Mouse (Mus musculus) embryonic facial prominence, embryonic 15.5 days (tissue): ENCODE measurements around the gene Cfap97d2. TPM values are rescaled to one million over a fixed set of nuclear protein-coding genes. Genes with fewer than 3 reads are reported as not detected.
A peak's percentile ranks its signal among the peaks of the same experiment; 100 is the strongest.

Source experiments
- ATAC-seq: fragments of 200-750 bp; cut with Nextera tagmentation; 2 replicates; pipeline ENCODE4 v1.8.0; 2017; ENCODE audit warnings: low read depth, moderate TSS enrichment; ENCODE audit not compliant: insufficient number of reproducible peaks, low FRiP score, low TSS enrichment
- H3K27ac ChIP-seq: fragments of 300-500 bp; sonication (generic); replicated peaks from 2 replicates; pipeline ENCODE4 v1.5.1; 2015; ENCODE audit warnings: mild to moderate bottlenecking, inconsistent platforms
- H3K27me3 ChIP-seq: fragments of 300-500 bp; sonication (generic); 2 replicates; pipeline ENCODE4 v1.6.1; 2015; ENCODE audit warnings: inconsistent platforms
- H3K36me3 ChIP-seq: fragments of 300-500 bp; sonication (generic); 2 replicates; pipeline ENCODE4 v1.6.1; 2015; ENCODE audit warnings: mild to moderate bottlenecking, inconsistent platforms
- H3K4me1 ChIP-seq: fragments of 300-500 bp; sonication (generic); 2 replicates; pipeline ENCODE4 v1.6.1; 2015; ENCODE audit warnings: inconsistent platforms
- H3K4me2 ChIP-seq: fragments of 300-500 bp; sonication (generic); replicated peaks from 2 replicates; pipeline ENCODE4 v1.6.1; 2015; ENCODE audit warnings: mild to moderate bottlenecking, inconsistent platforms
- H3K4me3 ChIP-seq: fragments of 300-500 bp; sonication (generic); replicated peaks from 2 replicates; pipeline ENCODE4 v1.5.1; 2015; ENCODE audit warnings: mild to moderate bottlenecking, inconsistent platforms
- H3K9ac ChIP-seq: fragments of 300-500 bp; sonication (generic); 2 replicates; pipeline ENCODE4 v1.6.1; 2015; ENCODE audit warnings: inconsistent platforms
- H3K9me3 ChIP-seq: fragments of 300-500 bp; sonication (generic); replicated peaks from 2 replicates; pipeline ENCODE4 v1.6.1; 2016; ENCODE audit warnings: inconsistent platforms
- WGBS: fragments of 180-500 bp; shearing (Covaris S2); methylation state at CpG from one replicate; pipeline ENCODE4 v1.1.7; 2015; 5-methylcytosine and 5-hydroxymethylcytosine counted together
- polyA plus RNA-seq: library from polyadenylated mRNA; unstranded; fragments of >200 nt; fragmentation: Nextera tagmentation; extraction: Ambion mirVana; gene quantifications from 2 replicates; pipeline ENCODE4 v1.2.1, GENCODE M21; 2015

The Cfap97d2 gene
- 1.4 and 2.3 TPM in 2 replicates for polyA plus RNA-seq

GRCm38 (mm10) chr8:13705668-13706067 is at the start of gene Cfap97d2:
Gene Cfap97d2 (plus strand): TSS chr8:13705889.
- Histone ChIP-seq H3K27me3 (no peaks in the 10 kb centered on the region), H3K36me3 (no peaks in the 10 kb centered on the region), H3K4me2 (no peak within 1 kb of the TSS), H3K27ac (no peak within 1 kb of the TSS), H3K4me1 (peaks cover 5% of the 10 kb centered on the region; the same call in 1 of the 2 replicates), H3K4me3 (no peak within 1 kb of the TSS), H3K9ac (no peak within 1 kb of the TSS), H3K9me3 (no peaks in the 10 kb centered on the region)
- WGBS: 11% methylated on average over 5 of the region's 5 CpGs
- peak; percentile 80; the same call in 1 of the 2 replicates for ATAC-seq

GRCm38 (mm10) chr8:13657479-13657878 is 48.2 kb upstream of the Cfap97d2 start:
- no peak overlapping the region for H3K4me3 ChIP-seq

GRCm38 (mm10) chr8:13660323-13660722 is 45.4 kb upstream of the Cfap97d2 start:
- Histone ChIP-seq H3K4me3 (no peak overlapping the region), H3K9me3 (no peaks in the 10 kb centered on the region), H3K27me3 (no peaks in the 10 kb centered on the region), H3K4me2 (no peak overlapping the region), H3K4me1 (peaks cover 16% of the 10 kb centered on the region), H3K9ac (no peak overlapping the region), H3K27ac (no peak overlapping the region), H3K36me3 (no peaks in the 10 kb centered on the region)
- ATAC-seq: no peak
- WGBS: 82% methylated on average over 13 of the region's 13 CpGs

More at GRCm38 (mm10) chr8:13657479-13657878, 48.2 kb upstream of the Cfap97d2 start:
- H3K27ac ChIP-seq: no peak overlapping the region
- no peak overlapping the region for H3K9ac ChIP-seq
- 70% methylated on average over 12 of the region's 12 CpGs for WGBS
- no peaks in the 10 kb centered on the region for H3K36me3 ChIP-seq
- no peak overlapping the region for H3K4me2 ChIP-seq
- 0 out of 2 replicates have a peak, but pooled peaks cover 10% of the 10 kb centered on the region for H3K4me1 ChIP-seq
- ATAC-seq: no peak
- no peaks in the 10 kb centered on the region for H3K27me3 ChIP-seq
- no peaks in the 10 kb centered on the region for H3K9me3 ChIP-seq

- Histone ChIP-seq H3K9me3 (no peaks in the 10 kb centered on the region), H3K27ac (no peak overlapping the region), H3K4me3 (no peak overlapping the region), H3K27me3 (no peaks in the 10 kb centered on the region), H3K36me3 (no peaks in the 10 kb centered on the region), H3K4me1 (peaks cover 52% of the 10 kb centered on the region), H3K9ac (no peak overlapping the region), H3K4me2 (no peak overlapping the region)
- ATAC-seq: no peak
- WGBS: 70% methylated on average over 6 of the region's 6 CpGs
Measured at GRCm38 (mm10) chr8:13664711-13665210, 40.9 kb upstream of the Cfap97d2 start.

GRCm38 (mm10) chr8:13665538-13665937 is 40.2 kb upstream of the Cfap97d2 start:
- no peak overlapping the region for H3K27ac ChIP-seq
- peaks cover 59% of the 10 kb centered on the region for H3K4me1 ChIP-seq
- no peaks in the 10 kb centered on the region for H3K9me3 ChIP-seq
- no peak overlapping the region for H3K4me3 ChIP-seq
- H3K9ac ChIP-seq: no peak overlapping the region
- H3K27me3 ChIP-seq: no peaks in the 10 kb centered on the region
- 79% methylated on average over 4 of the region's 4 CpGs for WGBS
- no peak overlapping the region for H3K4me2 ChIP-seq
- no peaks in the 10 kb centered on the region for H3K36me3 ChIP-seq
- no peak for ATAC-seq

- no peaks in the 10 kb centered on the region for H3K36me3 ChIP-seq
- no peak overlapping the region for H3K4me3 ChIP-seq
- no peak overlapping the region for H3K9ac ChIP-seq
- peaks cover 60% of the 10 kb centered on the region for H3K4me1 ChIP-seq
- WGBS: 69% methylated on average over 8 of the region's 8 CpGs
- H3K27me3 ChIP-seq: no peaks in the 10 kb centered on the region
- ATAC-seq: no peak
- H3K4me2 ChIP-seq: no peak overlapping the region
- H3K9me3 ChIP-seq: no peaks in the 10 kb centered on the region
- H3K27ac ChIP-seq: no peak overlapping the region
Measured at GRCm38 (mm10) chr8:13665944-13666343, 39.7 kb upstream of the Cfap97d2 start.

DNA sequence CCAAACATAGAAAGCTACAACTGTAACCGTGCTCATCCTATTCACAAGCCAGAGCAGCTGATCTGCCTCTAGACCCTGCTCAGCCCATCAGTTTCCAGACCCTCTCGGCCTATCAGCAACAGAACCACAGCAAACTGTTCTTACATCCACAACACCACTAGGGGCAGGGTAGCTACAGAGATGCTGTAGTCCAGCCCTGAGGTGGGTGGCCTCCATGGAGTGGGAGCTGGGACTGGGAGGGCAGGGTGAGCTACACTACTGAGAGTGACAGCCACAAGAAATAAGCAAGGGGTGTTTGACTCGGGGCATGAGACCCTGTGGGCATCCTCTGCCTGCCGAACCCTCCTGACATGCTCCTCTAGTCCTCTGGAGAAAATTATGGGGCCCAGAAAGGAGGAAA is 37.8 kb upstream of the Cfap97d2 start:
- no peaks in the 10 kb centered on the region for H3K27me3 ChIP-seq
- no peak overlapping the region for H3K4me3 ChIP-seq
- H3K36me3 ChIP-seq: no peaks in the 10 kb centered on the region
- H3K9ac ChIP-seq: no peak overlapping the region
- no peak for ATAC-seq
- H3K4me1 ChIP-seq: peaks cover 67% of the 10 kb centered on the region
- WGBS: 51% methylated on average over 4 of the region's 4 CpGs
- H3K27ac ChIP-seq: peak overlapping the region; percentile 75
- H3K4me2 ChIP-seq: no peak overlapping the region; the same call in 1 of the 2 replicates
- no peaks in the 10 kb centered on the region for H3K9me3 ChIP-seq

DNA sequence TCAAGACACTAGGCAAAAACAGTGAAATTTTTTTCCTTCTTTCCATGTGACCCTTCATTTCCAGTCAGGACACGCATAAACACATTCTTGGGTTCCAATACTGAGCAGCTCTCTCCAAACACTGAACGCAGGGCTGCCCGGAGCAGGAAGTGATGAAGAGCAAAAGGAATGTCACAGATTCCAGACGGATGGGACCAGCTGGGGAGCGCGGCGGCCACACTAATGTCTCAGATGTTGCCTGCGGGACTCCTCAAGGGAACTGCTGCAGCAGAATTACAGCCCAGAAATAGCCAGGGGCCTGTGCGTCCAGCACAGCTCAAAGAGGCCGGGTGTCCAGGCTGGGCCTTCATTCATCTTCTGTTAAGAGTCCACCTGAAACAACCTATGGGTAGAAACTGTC is 37.3 kb upstream of the Cfap97d2 start:
- Histone ChIP-seq H3K4me3 (no peak overlapping the region), H3K4me1 (peaks cover 71% of the 10 kb centered on the region), H3K4me2 (no peak overlapping the region; the same call in 1 of the 2 replicates), H3K27ac (peak overlapping the region; percentile 75), H3K9ac (no peak overlapping the region), H3K9me3 (no peaks in the 10 kb centered on the region), H3K27me3 (no peaks in the 10 kb centered on the region), H3K36me3 (no peaks in the 10 kb centered on the region)
- 27% methylated on average over 10 of the region's 10 CpGs for WGBS
- ATAC-seq: peak; percentile 72

DNA sequence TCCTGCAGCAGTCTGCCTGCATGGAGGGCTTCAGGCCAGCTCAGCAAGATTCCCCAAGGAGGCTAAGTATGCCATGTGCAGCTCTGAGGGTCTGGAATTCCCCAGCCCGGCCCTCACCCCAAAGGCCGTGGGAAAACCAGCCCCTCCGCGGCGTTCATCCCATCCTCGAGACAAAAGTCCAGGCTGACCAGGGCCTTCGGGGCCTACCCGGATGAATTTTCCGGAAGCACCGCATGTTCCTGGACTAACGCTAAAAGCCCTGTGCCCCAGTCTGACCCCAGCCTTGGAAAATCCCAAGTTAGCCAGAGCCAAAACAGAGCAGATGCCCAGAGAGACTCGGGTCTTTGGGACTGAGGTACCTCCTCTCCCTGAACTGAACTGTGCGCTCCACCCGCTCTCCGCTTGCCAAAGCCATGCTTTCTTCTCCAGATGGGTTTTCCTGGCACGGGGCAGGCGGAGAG is 35.6 kb upstream of the Cfap97d2 start:
- no peaks in the 10 kb centered on the region for H3K36me3 ChIP-seq
- H3K27ac ChIP-seq: peak overlapping the region; percentile 48; the same call in 1 of the 2 replicates
- H3K9me3 ChIP-seq: no peaks in the 10 kb centered on the region
- ATAC-seq: no peak
- H3K4me1 ChIP-seq: peaks cover 73% of the 10 kb centered on the region
- H3K27me3 ChIP-seq: no peaks in the 10 kb centered on the region
- no peak overlapping the region for H3K9ac ChIP-seq
- H3K4me3 ChIP-seq: no peak overlapping the region
- 62% methylated on average over 17 of the region's 17 CpGs for WGBS
- no peak overlapping the region for H3K4me2 ChIP-seq

DNA sequence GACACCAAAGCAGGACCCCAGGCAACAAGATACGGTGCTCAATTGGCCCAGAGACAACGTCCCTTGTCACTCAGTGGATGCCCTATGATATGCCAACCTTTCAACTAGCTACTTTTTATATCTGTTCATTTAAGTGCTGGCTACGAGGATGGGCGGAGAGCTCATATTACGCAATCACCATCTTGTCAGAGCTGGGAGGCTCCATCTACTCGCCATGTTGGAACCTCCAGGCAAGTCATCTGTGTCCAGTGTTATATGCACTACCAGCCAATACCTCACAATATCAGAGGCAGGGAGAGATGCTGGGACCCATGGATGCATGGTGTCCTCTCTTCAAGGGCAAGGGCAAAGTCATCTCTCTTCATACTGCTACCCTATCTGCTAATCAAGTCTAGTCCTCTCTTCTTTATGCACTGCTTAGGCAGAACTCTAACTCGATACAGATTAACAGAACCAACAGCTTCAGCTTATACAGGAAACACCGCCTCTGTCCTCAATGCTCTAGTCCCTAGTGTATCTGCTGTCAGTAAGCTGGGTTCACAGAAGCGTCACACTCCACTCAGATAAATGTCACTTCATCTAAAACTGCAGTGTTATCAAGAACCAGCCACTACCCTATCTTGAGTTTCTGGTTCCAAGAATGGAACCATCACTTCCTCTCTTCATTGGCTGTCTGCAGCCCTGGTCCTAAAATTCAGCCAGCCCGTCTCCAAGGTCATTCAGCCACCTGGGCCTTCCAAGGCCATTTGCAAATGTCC is 34.3 kb upstream of the Cfap97d2 start:
- Histone ChIP-seq H3K4me2 (no peak overlapping the region), H3K27me3 (no peaks in the 10 kb centered on the region), H3K36me3 (no peaks in the 10 kb centered on the region), H3K4me3 (no peak overlapping the region), H3K9ac (no peak overlapping the region), H3K9me3 (no peaks in the 10 kb centered on the region), H3K27ac (no peak overlapping the region), H3K4me1 (peaks cover 71% of the 10 kb centered on the region)
- no peak for ATAC-seq
- 84% methylated on average over 10 of the region's 10 CpGs for WGBS

DNA sequence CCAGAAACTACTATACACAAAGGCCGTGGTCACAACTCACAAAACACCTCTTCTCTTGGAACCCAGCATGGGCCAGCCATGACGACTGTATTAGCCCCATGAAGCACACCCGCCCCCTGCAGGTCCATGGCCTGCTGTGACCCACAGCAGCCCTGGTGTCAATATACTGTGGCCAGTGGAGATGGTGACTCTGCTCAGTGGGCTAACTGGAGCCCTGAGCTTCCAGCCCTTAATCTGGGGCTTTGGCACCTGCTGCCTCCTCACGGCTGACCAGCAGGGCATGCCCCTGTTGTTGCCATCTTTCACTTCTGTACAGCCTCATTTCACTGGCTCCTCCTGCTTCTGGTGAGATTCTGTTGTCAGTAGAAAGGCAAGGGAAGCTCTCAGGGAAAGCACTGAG is 32.5 kb upstream of the Cfap97d2 start:
- Histone ChIP-seq H3K27me3 (no peaks in the 10 kb centered on the region), H3K36me3 (no peaks in the 10 kb centered on the region), H3K9me3 (no peaks in the 10 kb centered on the region), H3K4me2 (no peak overlapping the region), H3K4me1 (peaks cover 66% of the 10 kb centered on the region), H3K9ac (no peak overlapping the region), H3K27ac (peak overlapping the region; percentile 29; the same call in 1 of the 2 replicates), H3K4me3 (no peak overlapping the region)
- no peak for ATAC-seq
- WGBS: 70% methylated on average over 4 of the region's 4 CpGs
